Comparison of ENCODE assay signal across 8 mouse cellular contexts in genomic region chr13:98353709-98354089, GRCm38 (mm10). TPM values are rescaled to one million over a fixed set of nuclear protein-coding genes. Genes with fewer than 3 reads are reported as not detected.
DNase-seq lines count a peak whose midpoint lies in the region; ATAC-seq and TF ChIP-seq lines count a peak whose summit lies in the region.

No protein-coding gene starts in this region.

- H3K9ac ChIP-seq in liver, embryonic 13.5 days: no peak overlapping the region

- H3K27ac ChIP-seq in gastrocnemius, adult 2 months: no peak overlapping the region
- no peak overlapping the region for H3K27ac ChIP-seq in spleen, adult 2 months (ENCODE audit: insufficient read depth, low read length)
- no peak overlapping the region for H3K27ac ChIP-seq in liver, embryonic 13.5 days

- H3K36me3 ChIP-seq in spleen, adult 2 months (ENCODE audit: control insufficient read depth, insufficient read depth, low read length): no peaks in the 10 kb centered on the region
- no peaks in the 10 kb centered on the region for H3K36me3 ChIP-seq in liver, embryonic 13.5 days

- H3K27me3 ChIP-seq in spleen, adult 2 months (ENCODE audit: control insufficient read depth, insufficient read depth, low read length): peaks cover 43% of the 10 kb centered on the region
- peaks cover 98% of the 10 kb centered on the region for H3K27me3 ChIP-seq in liver, embryonic 13.5 days

- no peak for TF ChIP-seq POLR2A in spleen, adult 2 months (IDR thresholded peaks at IDR 0.05; ENCODE audit: low read depth, low read length)

- intact Hi-C loops in gastrocnemius, adult 2 months (cut with DNase I): loop anchor here (10.0 kb wide), 1 partner anchor 151 kb away; no protein-coding TSS in a partner anchor

- peak overlapping the region; percentile 57 for H3K4me2 ChIP-seq in liver, embryonic 13.5 days

- TF ChIP-seq CTCF in gastrocnemius, adult 2 months (IDR thresholded peaks at IDR 0.05): no peak
- TF ChIP-seq CTCF in spleen, adult 2 months (IDR thresholded peaks at IDR 0.05; ENCODE audit: extremely low read depth, insufficient read depth, insufficient read length, insufficient replicate concordance): no peak

- no peak for DNase-seq in gastrocnemius, adult 2 months
- no peak for DNase-seq in gastrocnemius, adult 8-10 months (ENCODE audit: low spot score in 2 of 2)
- no peak for DNase-seq in spleen, adult 2 months (ENCODE audit: low read depth in 1 of 2, low spot score in 2 of 2)
- no peak for DNase-seq in spleen, postnatal 36 days (ENCODE audit: low spot score in 2 of 2)
- DNase-seq in liver, embryonic 13.5 days: no peak
- DNase-seq in layer of hippocampus, postnatal 36 days: no peak

- peaks cover 8% of the 10 kb centered on the region; the same call in 1 of the 2 replicates for H3K4me1 ChIP-seq in spleen, adult 2 months (ENCODE audit: control insufficient read depth, insufficient read depth, insufficient read length)
- peaks cover 24% of the 10 kb centered on the region for H3K4me1 ChIP-seq in liver, embryonic 13.5 days (replicated peaks)

- no peaks in the 10 kb centered on the region for H3K9me3 ChIP-seq in liver, embryonic 13.5 days (replicated peaks)

- no peak for ATAC-seq in liver, embryonic 13.5 days (ENCODE audit: low read depth)
- ATAC-seq in frontal cortex, adult (ENCODE audit: low TSS enrichment): no peak
- no peak for ATAC-seq in CD4-positive, CD25-positive, alpha-beta regulatory T cell, adult 4 months

- peak overlapping the region; percentile 72 for H3K4me3 ChIP-seq in gastrocnemius, adult 2 months
- H3K4me3 ChIP-seq in spleen, adult 2 months (ENCODE audit: extremely low read depth, insufficient read depth, insufficient read length): peak overlapping the region; percentile 33; the same call in 1 of the 2 replicates
- peak overlapping the region; percentile 43 for H3K4me3 ChIP-seq in liver, embryonic 13.5 days (replicated peaks)

- 5% methylated on average over 13 of the region's 13 CpGs for WGBS in spleen, adult 2 months
- 2% methylated on average over 13 of the region's 13 CpGs for WGBS in liver, embryonic 13.5 days (ENCODE audit: insufficient replicate concordance)

RNA-seq across cellular contexts. Expression of gene Foxd1, which starts 0.3 kb away (rescaled TPM):
- under 1 TPM in 1 of 2 experiments, not detected in 1; 0.05 TPM for total RNA-seq in gastrocnemius, adult 2 months (2021)
- total RNA-seq in gastrocnemius, adult 8-10 months (2022): under 1 TPM in 1 of 4 experiments, not detected in 3; 0.11 TPM
- not detected in 2 replicates for polyA plus RNA-seq in spleen, adult 2 months (2012; rRNA removed)
- not detected in 2 replicates for polyA plus RNA-seq in liver, embryonic 13.5 days (2015; fragmentation: Nextera tagmentation; extraction: Ambion mirVana)
- not detected for polyA plus RNA-seq in CD4-positive, CD25-positive, alpha-beta regulatory T cell, adult 4 months (2017; shearing (Covaris generic))
- 1 to 10 TPM in 1 of 2 experiments, under 1 TPM in 1; 0.65 to 1.4 TPM for total RNA-seq in layer of hippocampus, postnatal 36 days (2021)

RNA-seq across cellular contexts. Expression of gene Btf3, which starts 36.9 kb away (rescaled TPM):
- 100 to 1,000 TPM; 221 to 236 TPM for total RNA-seq in gastrocnemius, adult 2 months (2021)
- 100 to 1,000 TPM; 208 to 239 (median 210) TPM for total RNA-seq in gastrocnemius, adult 8-10 months (2022)
- polyA plus RNA-seq in spleen, adult 2 months (2012; rRNA removed): 83.0 and 90.3 TPM in 2 replicates
- polyA plus RNA-seq in liver, embryonic 13.5 days (2015; fragmentation: Nextera tagmentation; extraction: Ambion mirVana): 521 and 607 TPM in 2 replicates
- 100 to 1,000 TPM; 721 to 726 TPM for polyA plus RNA-seq in CD4-positive, CD25-positive, alpha-beta regulatory T cell, adult 4 months (2017; shearing (Covaris generic))
- total RNA-seq in layer of hippocampus, postnatal 36 days (2021): 100 to 1,000 TPM; 187 to 191 TPM
